Mouse (Mus musculus): ENCODE measurements around the gene Cidec.
A peak's percentile ranks its signal among the peaks of the same experiment; 100 is the strongest.

DNA sequence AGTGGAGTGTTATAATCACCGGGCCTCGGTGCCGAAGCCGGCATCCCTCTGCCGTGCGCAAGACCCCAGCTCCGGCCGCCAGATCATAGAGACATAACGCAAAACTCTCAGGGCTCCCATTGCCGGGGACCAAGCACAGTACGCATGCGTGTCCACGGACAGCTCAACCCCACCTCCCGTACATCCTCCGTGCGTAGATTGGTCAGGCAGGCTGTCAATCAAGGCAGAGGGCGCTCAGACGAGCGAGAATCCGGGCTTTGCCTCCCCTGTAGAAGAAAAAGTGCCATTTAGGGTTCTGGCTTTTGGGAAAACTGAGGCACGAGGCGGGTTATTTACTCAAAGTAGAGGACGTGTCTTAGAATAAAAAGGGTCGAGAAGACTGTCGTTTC lies 16.4 kb downstream of the Cidec start, which contains the start of gene Rpusd3:
- TF ChIP-seq POLR2A (IDR thresholded peaks at IDR 0.05; ENCODE audit: extremely low read depth, insufficient read depth, low read length) (peak; percentile 97), CTCF (IDR thresholded peaks at IDR 0.05; ENCODE audit: extremely low read depth, insufficient read depth, low read length) (no peak)
